Mouse (Mus musculus) thymus, postnatal 0 days (tissue): Measurements from ENCODE around the gene Nat8f1. TPM values are rescaled to one million over a fixed set of nuclear protein-coding genes. Genes with fewer than 3 reads are reported as not detected.

Experiments used
- polyA plus RNA-seq: library from polyadenylated mRNA; unstranded; fragments of >200 nt; fragmentation: Nextera tagmentation; extraction: Ambion mirVana; gene quantifications from 2 replicates; pipeline ENCODE4 v1.2.1, GENCODE M21; 2015

The Nat8f1 gene
- polyA plus RNA-seq, 1 experiment from 2014 or later: 9.5 TPM

Other genes with a start within 250 kb of the Nat8f1 start
- gene Nat8f7, start 202.5 kb downstream of the Nat8f1 start, polyA plus RNA-seq: not detected in 2 replicates
- gene Nat8f3, start 149.9 kb downstream of the Nat8f1 start, polyA plus RNA-seq: not detected in 2 replicates
- gene Nat8f6, start 94.7 kb downstream of the Nat8f1 start, polyA plus RNA-seq: not detected in 2 replicates
- gene Nat8f5, start 94.7 kb downstream of the Nat8f1 start, polyA plus RNA-seq: 0.13 TPM in 1 of 2 replicates, not detected in the other
- 0.15 TPM in 1 of 2 replicates, not detected in the other for gene Nat8, start 83.6 kb downstream of the Nat8f1 start, polyA plus RNA-seq
- gene Nat8f2, start 46.5 kb downstream of the Nat8f1 start, polyA plus RNA-seq: 0.06 and 0.09 TPM in 2 replicates
- 3.1 and 4.3 TPM in 2 replicates for gene Nat8f4, start 10.8 kb downstream of the Nat8f1 start, polyA plus RNA-seq
- gene Tprkb, start 3.8 kb downstream of the Nat8f1 start, polyA plus RNA-seq: 33.6 and 44.3 TPM in 2 replicates
- 77.1 and 80.9 TPM in 2 replicates for gene Dusp11, start 46.0 kb upstream of the Nat8f1 start, polyA plus RNA-seq
- gene Figla, start 100.5 kb upstream of the Nat8f1 start, polyA plus RNA-seq: not detected in 2 replicates
- gene Add2, start 113.0 kb upstream of the Nat8f1 start, polyA plus RNA-seq: 0.05 and 0.18 TPM in 2 replicates